8 mouse cellular contexts compared by ENCODE assay signal in the genomic region with DNA sequence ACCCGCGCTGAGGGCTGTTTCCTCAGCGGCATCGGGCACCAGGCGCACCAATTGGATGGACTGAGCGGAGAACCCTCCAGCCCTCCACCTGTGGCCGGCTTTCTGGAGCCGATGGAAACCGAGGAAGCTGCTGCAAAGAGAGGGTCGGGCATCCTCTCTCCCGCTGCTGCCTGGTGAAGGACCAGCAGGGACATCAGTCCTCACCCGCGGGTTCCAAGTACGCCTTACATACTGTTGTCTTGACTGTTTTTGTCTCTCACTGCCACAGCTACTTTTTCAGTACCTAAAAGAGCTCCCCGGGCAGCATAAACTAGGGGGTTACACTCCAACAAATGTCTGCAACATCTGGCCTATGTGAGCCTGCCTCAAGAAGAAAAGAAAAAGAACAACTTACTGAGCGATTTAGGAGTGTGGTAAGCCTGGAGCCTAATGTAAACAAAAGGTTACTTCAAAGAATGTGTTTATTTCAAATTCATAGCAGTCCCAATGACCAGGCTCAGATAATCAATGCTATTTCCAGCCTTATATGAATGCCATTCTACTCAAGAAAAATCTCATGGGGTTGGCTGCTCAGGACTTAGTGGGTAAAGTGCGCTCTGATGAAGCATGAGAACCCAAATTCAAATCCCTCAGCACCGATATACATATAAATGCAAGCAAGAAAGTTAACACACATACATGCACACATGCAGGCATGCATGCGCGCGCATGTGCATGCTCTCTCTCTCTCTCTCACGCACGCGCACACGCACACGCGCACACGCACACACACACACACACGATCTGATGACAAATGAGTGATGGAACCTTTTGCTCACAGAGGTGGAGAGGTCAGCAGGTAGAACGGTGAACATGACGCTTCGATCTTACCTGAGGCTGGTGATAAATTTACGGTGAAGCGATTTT. TPM values are rescaled to one million over a fixed set of nuclear protein-coding genes. Genes with fewer than 3 reads are reported as not detected.
DNase-seq lines count a peak whose midpoint lies in the region; ATAC-seq and TF ChIP-seq lines count a peak whose summit lies in the region.

No protein-coding gene starts in this region.

- peak overlapping the region; percentile 66 for H3K9ac ChIP-seq in hindbrain, embryonic 14.5 days
- H3K9ac ChIP-seq in midbrain, postnatal 0 days (replicated peaks; ENCODE audit: low read length, poor library complexity, severe bottlenecking): peak overlapping the region; percentile 64

- peak overlapping the region; percentile 69 for H3K4me2 ChIP-seq in hindbrain, embryonic 14.5 days (replicated peaks)
- H3K4me2 ChIP-seq in midbrain, postnatal 0 days (ENCODE audit: low read depth, low read length, poor library complexity, severe bottlenecking): peak overlapping the region; percentile 95

- peaks cover 13% of the 10 kb centered on the region for H3K4me1 ChIP-seq in testis, adult 2 months (ENCODE audit: control insufficient read depth, insufficient read depth, low read length)
- peaks cover 16% of the 10 kb centered on the region; the same call in 1 of the 2 replicates for H3K4me1 ChIP-seq in hindbrain, embryonic 14.5 days (replicated peaks; ENCODE audit: control insufficient read depth, insufficient read depth, low read length)
- no peaks in the 10 kb centered on the region for H3K4me1 ChIP-seq in midbrain, postnatal 0 days (ENCODE audit: insufficient read depth, low read length)

- 5% methylated on average over 34 of the region's 34 CpGs for WGBS in hindbrain, embryonic 14.5 days
- 7% methylated on average over 34 of the region's 34 CpGs for WGBS in midbrain, postnatal 0 days

- no peak overlapping the region for H3K27ac ChIP-seq in testis, adult 2 months (ENCODE audit: control insufficient read depth, insufficient read depth, low read depth, low read length)
- no peak overlapping the region for H3K27ac ChIP-seq in hindbrain, embryonic 14.5 days
- no peak overlapping the region for H3K27ac ChIP-seq in midbrain, postnatal 0 days (ENCODE audit: low read depth, low read length)

- peak; percentile 67 for ATAC-seq in hindbrain, embryonic 14.5 days (ENCODE audit: low FRiP score)
- no peak for ATAC-seq in midbrain, postnatal 0 days (ENCODE audit: low FRiP score)

- no peaks in the 10 kb centered on the region for H3K9me3 ChIP-seq in hindbrain, embryonic 14.5 days (ENCODE audit: control insufficient read depth, low read length)
- no peaks in the 10 kb centered on the region for H3K9me3 ChIP-seq in midbrain, postnatal 0 days (ENCODE audit: low read length)

- H3K4me3 ChIP-seq in testis, adult 2 months (ENCODE audit: control insufficient read depth, low read depth, low read length): peak overlapping the region; percentile 77
- H3K4me3 ChIP-seq in hindbrain, embryonic 14.5 days (replicated peaks; ENCODE audit: low read length): peak overlapping the region; percentile 63
- peak overlapping the region; percentile 73 for H3K4me3 ChIP-seq in midbrain, postnatal 0 days (ENCODE audit: low read depth, low read length)

- 0 out of 2 replicates have a peak, but pooled peaks have one; percentile 2 for TF ChIP-seq POLR2A in testis, adult 2 months (IDR thresholded peaks at IDR 0.05; ENCODE audit: control insufficient read depth, low read depth, low read length)

- peak; percentile 9; the same call in 1 of the 2 replicates for TF ChIP-seq CTCF in testis, adult 2 months (IDR thresholded peaks at IDR 0.05; ENCODE audit: control insufficient read depth, insufficient read depth, insufficient replicate concordance, low read depth, low read length)
- TF ChIP-seq CTCF in midbrain, postnatal 0 days (IDR thresholded peaks at IDR 0.05): no peak

- no peaks in the 10 kb centered on the region for H3K27me3 ChIP-seq in testis, adult 2 months (ENCODE audit: control insufficient read depth, insufficient read depth, low read length)
- peaks cover 5% of the 10 kb centered on the region; the same call in 1 of the 2 replicates for H3K27me3 ChIP-seq in hindbrain, embryonic 14.5 days (ENCODE audit: control insufficient read depth, insufficient read depth, low read length)
- no peaks in the 10 kb centered on the region for H3K27me3 ChIP-seq in midbrain, postnatal 0 days (ENCODE audit: insufficient read depth, low read length)

- DNase-seq in testis, postnatal 10 days (ENCODE audit: low spot score): no peak
- DNase-seq in cerebellum, postnatal 25 days: peak; percentile 22 to 46
- DNase-seq in hindbrain, embryonic 14.5 days (ENCODE audit: low spot score): peak; percentile 55
- DNase-seq in midbrain, postnatal 0 days (ENCODE audit: low spot score): peak; percentile 27
- DNase-seq in spleen, adult 18-20 months: no peak
- DNase-seq in layer of hippocampus, postnatal 36 days: no peak
- no peak for DNase-seq in kidney, postnatal 4 days

- no peaks in the 10 kb centered on the region for H3K36me3 ChIP-seq in testis, adult 2 months (ENCODE audit: control insufficient read depth, insufficient read depth, low read length)
- H3K36me3 ChIP-seq in hindbrain, embryonic 14.5 days (replicated peaks; ENCODE audit: control insufficient read depth, insufficient read depth): no peaks in the 10 kb centered on the region
- H3K36me3 ChIP-seq in midbrain, postnatal 0 days (ENCODE audit: insufficient read depth, low read length): no peaks in the 10 kb centered on the region

RNA-seq across cellular contexts. Expression of a gene that starts 0.6 kb away (rescaled TPM):
- 0.51 and 0.54 TPM in 2 replicates for polyA plus RNA-seq in testis, adult 2 months (2012; rRNA removed)
- polyA plus RNA-seq in hindbrain, embryonic 14.5 days (2014; fragmentation: Nextera tagmentation; extraction: Ambion mirVana): 23.0 and 24.7 TPM in 2 replicates
- 38.1 and 44.7 TPM in 2 replicates for total RNA-seq in midbrain, postnatal 0 days (2014; rRNA removed)
- 22.7 and 23.2 TPM in 2 replicates for polyA plus RNA-seq in midbrain, postnatal 0 days (2015; fragmentation: Nextera tagmentation; extraction: Ambion mirVana)
- total RNA-seq in layer of hippocampus, postnatal 36 days (2021): 10 to 100 TPM; 39.4 to 43.2 TPM

RNA-seq across cellular contexts. Expression of a gene that starts 31.5 kb away (rescaled TPM):
- polyA plus RNA-seq in testis, adult 2 months (2012; rRNA removed): 1.6 and 2.6 TPM in 2 replicates
- 35.8 and 40.0 TPM in 2 replicates for polyA plus RNA-seq in hindbrain, embryonic 14.5 days (2014; fragmentation: Nextera tagmentation; extraction: Ambion mirVana)
- total RNA-seq in midbrain, postnatal 0 days (2014; rRNA removed): 52.7 and 54.9 TPM in 2 replicates
- 28.5 and 35.0 TPM in 2 replicates for polyA plus RNA-seq in midbrain, postnatal 0 days (2015; fragmentation: Nextera tagmentation; extraction: Ambion mirVana)
- 10 to 100 TPM; 59.8 to 65.4 TPM for total RNA-seq in layer of hippocampus, postnatal 36 days (2021)

Comparison
In these comparisons a context has a peak if more than half of its experiments do, and no peak if none do; other contexts are left out.
1. DNase-seq: peak in cerebellum, postnatal 25 days (2 of 2), hindbrain, embryonic 14.5 days (single experiment) and midbrain, postnatal 0 days (single experiment); none in testis, postnatal 10 days (single experiment), spleen, adult 18-20 months (0 of 2), layer of hippocampus, postnatal 36 days (0 of 2) and kidney, postnatal 4 days (0 of 2).
2. RNA of a gene that starts 0.6 kb away (polyA plus RNA-seq): 23.0 to 24.7 TPM in hindbrain, embryonic 14.5 days and 22.7 to 23.2 TPM in midbrain, postnatal 0 days; 0.51 to 0.54 TPM in testis, adult 2 months; every median in the first group is over 10 times any median in the second.
3. Peak in every context shown above with its lines, with median percentiles within 50 percentile points of each other: H3K4me3 ChIP-seq.